Mouse (Mus musculus) gastrocnemius, adult 2 months (tissue): Measurements from ENCODE around the gene Klri2. TPM values are rescaled to one million over a fixed set of nuclear protein-coding genes. Genes with fewer than 3 reads are reported as not detected.
"Not testable (repeated sequence)": the region's sequence is repeated elsewhere in the genome, so short reads cannot be mapped to it uniquely, and the experiment has no call there.

Experiments
- DNase-seq: peaks from one replicate; pipeline ENCODE4 v3.0.0; 2022
- H3K27ac ChIP-seq: fragments of 200-600 bp; 2 replicates; pipeline ENCODE4 v1.8.1; 2022; ENCODE audit warnings: mild to moderate bottlenecking
- H3K4me3 ChIP-seq: fragments of 200-600 bp; 2 replicates; pipeline ENCODE4 v1.8.1; 2022; ENCODE audit warnings: mild to moderate bottlenecking, moderate library complexity
- CTCF ChIP-seq: fragments of 200-600 bp; IDR thresholded peaks from 2 replicates; pipeline ENCODE4 v1.8.1; 2022; ENCODE audit warnings: antibody characterized with exemption, mild to moderate bottlenecking, moderate library complexity
- intact Hi-C: fragments of 180-260 bp; cut with DNase I; formaldehyde crosslinking; loops from one replicate; pipeline ENCODE4 v1.15.1; 2025
- long read RNA-seq, 2 experiments: library from polyadenylated mRNA; stranded (forward); transcript quantifications; one replicate each; pipeline ENCODE4 v2.0.0; 2021
- microRNA-seq: library from miRNA; unstranded; fragments of <30 nt; microRNA quantifications from one replicate; pipeline ENCODE4 v1.2.0, GENCODE M21; 2021
- total RNA-seq, 2 experiments: library from RNA; stranded (reverse); gene quantifications; 2 replicates each; pipeline ENCODE4 v1.2.3; 2021

Klri2 gene
- not detected for total RNA-seq
- long read RNA-seq, experiment 1 = 0 reads
- long read RNA-seq, experiment 2 = 0 reads

DNA sequence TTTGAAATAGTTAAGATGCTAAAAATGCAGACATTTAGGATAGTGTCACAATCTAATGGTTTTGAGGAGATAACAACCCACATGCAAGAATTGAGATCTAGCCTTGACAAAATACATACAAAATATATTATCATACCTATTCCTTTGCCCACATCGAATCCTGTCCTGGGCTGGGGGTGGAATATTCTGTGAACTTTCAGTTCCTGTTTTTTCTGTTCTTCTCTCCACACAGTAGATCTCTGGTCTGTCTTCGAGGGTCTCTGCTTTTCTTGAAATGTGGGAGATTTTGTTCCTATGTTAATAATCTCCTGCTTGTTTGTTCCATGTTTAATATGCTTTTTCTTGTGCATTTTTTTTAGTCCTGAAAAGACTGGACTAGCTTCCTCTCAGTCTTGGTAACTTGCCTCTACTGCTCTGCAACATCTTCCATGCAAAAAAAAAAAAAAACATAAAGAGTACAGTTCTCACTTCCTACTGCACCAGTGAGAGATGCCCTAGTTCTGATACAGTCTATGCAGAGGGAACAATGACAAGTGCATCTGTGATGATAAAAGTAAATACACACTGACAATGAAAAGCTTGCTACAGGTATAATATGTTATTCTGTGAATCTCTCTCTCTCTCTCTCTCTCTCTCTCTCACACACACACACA, at the start of gene Klri2:
TSS of gene Klri2 (minus strand) at position 416 of the 653 bp plus-strand sequence.
- Histone ChIP-seq H3K4me3 (no peak within 1 kb of the TSS), H3K27ac (no peak within 1 kb of the TSS)
- DNase-seq = no peak
- intact Hi-C loops = no loop called here
- TF ChIP-seq CTCF = no peak

DNA sequence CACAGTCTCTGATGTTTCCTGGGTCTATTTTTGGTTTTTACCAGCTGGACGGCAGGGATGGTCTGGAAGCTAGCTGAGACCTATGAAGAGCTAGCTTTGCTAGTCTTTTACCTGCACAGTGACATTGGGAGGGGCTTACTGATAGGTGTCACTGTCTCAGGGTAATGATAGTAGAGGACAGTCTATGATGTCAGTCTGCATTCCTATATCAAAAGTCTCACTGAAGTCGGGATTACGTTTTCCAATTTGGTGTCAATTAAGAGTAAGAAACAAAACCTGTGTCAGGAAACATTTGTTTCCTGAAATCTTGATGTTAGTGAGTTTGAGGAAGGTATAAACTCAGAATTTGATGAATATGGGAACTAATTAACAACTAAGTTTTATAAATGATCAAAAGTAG, 43.9 kb upstream of the Klri2 start, which contains the start of gene Gm156:
TSS of gene Gm156 (minus strand) at position 101 of the 400 bp plus-strand sequence.
- not testable (repeated sequence) for H3K27ac ChIP-seq, H3K4me3 ChIP-seq, DNase-seq
- intact Hi-C loops = loop anchor here (2.0 kb wide), 1 partner anchor 37 kb away; no protein-coding TSS in a partner anchor

DNA sequence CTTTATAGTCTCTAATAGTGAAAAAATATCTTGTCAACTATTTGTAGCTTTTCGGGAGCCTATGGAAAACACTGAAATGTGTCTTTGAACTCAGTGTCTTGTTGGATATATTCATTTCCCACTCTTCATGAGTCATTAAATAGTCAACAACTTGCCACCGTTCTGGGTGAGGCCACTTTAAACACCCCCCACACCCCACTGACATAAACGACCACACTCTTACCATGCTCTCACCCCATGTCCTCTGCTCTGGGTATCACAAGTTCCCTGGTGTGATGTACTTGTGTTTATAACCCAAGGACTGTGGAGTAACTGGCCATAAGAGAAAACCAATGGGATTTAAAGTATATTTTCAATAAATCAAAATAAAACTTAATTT, 7.4 kb upstream of the Klri2 start:
- Histone ChIP-seq H3K4me3 (no peak overlapping the region), H3K27ac (no peak overlapping the region)
- intact Hi-C loops = no loop called here
- no peak for DNase-seq
- no peak for TF ChIP-seq CTCF

DNA sequence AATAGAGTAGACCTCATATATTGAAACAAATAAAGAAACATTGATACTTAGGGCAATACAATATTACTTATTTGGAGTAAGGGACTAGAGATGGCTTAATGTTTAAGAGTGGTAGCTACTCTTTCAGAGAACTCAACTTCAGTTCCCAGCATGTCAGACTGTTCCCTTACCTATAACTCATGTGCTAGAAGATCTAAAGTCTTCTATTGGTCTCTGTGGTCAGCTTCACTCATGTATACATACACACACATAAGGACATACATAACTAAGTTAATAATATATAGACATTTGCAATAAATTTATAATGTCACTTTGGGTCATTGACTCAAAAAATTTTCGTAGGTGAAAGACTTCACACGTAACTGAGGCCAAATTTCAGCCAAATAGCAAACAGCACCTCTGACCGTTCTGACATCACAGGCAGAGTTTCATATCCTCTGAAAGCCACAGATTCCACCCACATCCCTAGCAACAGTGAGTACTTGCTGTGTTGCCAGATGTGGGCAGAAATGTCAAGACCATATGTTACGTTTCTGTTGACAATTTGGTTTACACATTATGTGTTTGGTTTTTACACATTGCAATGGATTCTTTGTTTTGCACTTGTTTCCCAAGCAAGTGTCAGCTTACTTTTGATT, 6.9 kb upstream of the Klri2 start:
- TF ChIP-seq CTCF = no peak
- intact Hi-C loops = no loop called here
- no peak overlapping the region for H3K4me3 ChIP-seq
- DNase-seq = no peak
- no peak overlapping the region for H3K27ac ChIP-seq

DNA sequence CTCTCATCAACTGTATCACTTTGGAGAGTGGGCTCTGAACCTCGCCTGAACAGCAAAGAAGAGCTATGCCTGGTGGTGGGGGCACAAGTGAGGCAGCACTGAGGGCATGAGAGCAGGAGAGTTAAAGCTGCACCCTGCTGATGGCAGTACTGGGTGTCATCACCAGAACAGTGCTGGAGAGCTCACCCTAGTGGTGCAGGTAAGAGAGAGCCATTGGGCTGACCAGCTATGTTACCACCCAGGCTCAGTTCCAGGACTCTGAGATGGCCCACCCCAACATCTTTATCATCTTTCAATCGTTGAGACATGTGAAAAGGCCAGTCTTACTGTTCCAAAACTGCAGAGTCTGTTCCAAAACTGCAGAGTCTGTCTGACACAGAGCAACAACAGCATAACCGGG, 5.9 kb upstream of the Klri2 start:
- intact Hi-C loops = no loop called here
- Histone ChIP-seq H3K27ac (no peak overlapping the region), H3K4me3 (no peak overlapping the region)
- no peak for DNase-seq
- TF ChIP-seq CTCF = no peak

DNA sequence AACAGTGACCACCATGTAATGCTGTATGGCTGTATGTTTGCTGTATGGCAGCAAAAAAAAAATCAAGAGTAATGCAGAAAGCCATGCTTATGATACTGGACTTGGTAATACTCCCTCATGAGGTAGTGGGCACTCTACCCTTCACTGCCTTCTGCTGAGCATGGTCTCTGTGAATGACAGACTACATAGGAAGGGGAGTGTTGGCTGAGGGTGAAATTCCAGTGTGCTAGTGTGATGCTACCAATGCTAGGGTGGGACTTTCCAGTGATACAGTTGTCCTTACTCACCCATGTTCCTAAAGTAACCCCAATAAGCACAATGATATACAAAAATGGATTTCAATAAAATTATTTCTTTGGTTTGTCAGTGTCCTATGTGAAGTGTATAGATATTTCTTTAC, 3.9 kb downstream of the Klri2 start:
- intact Hi-C loops = no loop called here
- no peak for DNase-seq
- Histone ChIP-seq H3K27ac (no peak overlapping the region), H3K4me3 (no peak overlapping the region)
- TF ChIP-seq CTCF = no peak

DNA sequence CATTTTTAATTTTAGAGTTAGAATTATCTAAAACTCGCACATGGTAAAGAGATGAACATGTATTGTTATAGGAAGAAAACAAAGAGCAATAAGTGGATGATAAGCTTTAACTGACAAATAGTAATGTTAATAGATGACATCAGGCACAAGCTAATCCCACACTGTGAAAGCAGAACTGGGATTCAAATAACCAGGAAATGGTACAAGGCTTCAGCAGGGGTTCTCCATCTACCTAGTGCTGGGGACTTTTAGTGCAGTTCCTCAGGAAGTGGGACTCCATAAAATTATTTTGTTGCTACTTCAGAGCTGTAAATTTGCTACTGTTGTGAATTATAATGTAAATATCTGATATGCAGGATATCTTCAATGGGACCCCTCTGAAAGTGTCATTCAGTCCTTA, 13.0 kb downstream of the Klri2 start:
- DNase-seq = no peak
- no peak overlapping the region for H3K4me3 ChIP-seq
- no peak overlapping the region for H3K27ac ChIP-seq
- intact Hi-C loops = no loop called here
- TF ChIP-seq CTCF = no peak

DNA sequence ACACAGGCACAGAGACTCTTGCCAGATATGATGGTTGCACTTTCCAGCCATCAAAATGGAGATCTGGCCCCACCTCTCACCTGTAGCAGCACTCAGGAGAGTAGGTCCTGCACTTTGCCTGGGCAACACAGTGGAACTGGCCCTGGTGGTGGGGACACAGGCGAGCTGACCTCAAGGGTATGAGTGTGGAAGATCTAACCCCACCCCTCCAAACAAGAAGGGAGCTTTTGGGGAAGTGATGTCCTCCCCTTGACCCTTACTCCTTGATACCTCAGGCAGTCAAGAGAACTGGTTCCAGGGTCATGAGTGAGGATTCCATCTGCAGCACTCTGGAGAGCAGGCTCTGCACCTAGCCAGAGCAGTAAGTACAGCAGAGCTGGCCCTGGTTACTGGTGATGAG, 18.9 kb downstream of the Klri2 start:
- no peak for TF ChIP-seq CTCF
- no peak overlapping the region for H3K27ac ChIP-seq
- no peak overlapping the region for H3K4me3 ChIP-seq
- no peak for DNase-seq
- intact Hi-C loops = no loop called here

DNA sequence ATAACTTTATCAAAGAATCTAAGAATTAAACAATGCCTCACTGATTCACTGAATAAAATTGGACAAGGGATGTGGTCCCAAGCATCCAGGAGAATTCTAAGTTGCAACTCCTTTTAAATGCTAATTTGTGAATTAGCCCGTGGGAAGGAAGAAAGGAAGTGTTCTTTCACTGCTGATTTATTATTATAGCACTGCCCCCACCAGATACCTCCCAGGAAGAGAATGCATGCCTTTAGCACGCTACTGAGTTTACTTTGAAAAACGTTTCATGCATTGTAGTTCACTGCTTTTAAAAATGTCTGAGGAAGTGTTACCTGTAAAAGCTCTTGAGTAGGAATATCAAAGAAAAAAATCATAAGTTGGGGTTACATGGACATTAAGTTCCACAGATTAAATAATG, 19.8 kb downstream of the Klri2 start:
- TF ChIP-seq CTCF = no peak
- H3K4me3 ChIP-seq = no peak overlapping the region
- intact Hi-C loops = no loop called here

DNA sequence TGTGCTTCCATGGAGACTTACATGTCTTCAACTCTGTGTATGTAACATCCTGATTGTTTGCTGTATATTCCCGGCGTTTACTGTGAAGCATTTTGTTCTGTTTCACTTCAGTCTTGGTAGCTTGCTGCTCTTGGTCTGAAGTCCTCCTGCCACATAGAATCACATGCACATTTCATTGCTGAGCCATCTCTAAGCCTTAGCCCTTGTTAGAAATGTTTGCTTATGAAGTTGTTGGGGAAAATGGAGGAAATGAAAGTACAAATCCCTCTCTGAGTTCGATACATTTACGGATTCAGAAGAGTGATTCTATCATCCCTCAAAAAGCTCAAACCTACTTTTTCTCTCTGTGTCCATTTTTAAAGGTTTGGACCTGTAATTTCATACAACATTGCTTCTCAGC, 23.3 kb downstream of the Klri2 start, which contains the start of gene Klri1:
TSS of gene Klri1 (minus strand) at position 101 of the 400 bp plus-strand sequence.
- TF ChIP-seq CTCF = no peak
- Histone ChIP-seq H3K27ac (no peak within 1 kb of the TSS), H3K4me3 (no peak within 1 kb of the TSS)
- intact Hi-C loops = no loop called here
- DNase-seq = no peak

More for the DNA sequence above, 19.8 kb downstream of the Klri2 start:
- no peak overlapping the region for H3K27ac ChIP-seq
- no peak for DNase-seq

DNA sequence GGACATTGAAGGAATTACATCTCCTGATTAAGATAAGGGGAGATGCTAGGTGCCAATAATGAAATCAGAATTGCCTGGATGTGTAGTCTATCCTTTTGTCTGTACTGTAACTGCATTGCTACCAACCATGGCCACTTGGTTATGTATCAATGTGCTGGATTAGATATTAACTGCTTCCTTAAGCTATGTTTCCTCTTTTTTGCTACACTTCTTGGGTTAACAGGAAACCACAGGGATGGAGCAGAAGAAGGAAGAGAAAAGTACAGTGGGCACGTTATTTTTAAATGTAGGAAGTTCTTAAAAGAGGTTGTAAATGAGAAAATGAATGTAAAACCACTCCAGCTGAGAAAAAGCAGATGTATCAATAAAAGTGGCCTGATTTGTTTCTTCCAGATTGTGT, 26.7 kb downstream of the Klri2 start:
- H3K4me3 ChIP-seq = no peak overlapping the region
- DNase-seq = no peak
- intact Hi-C loops = no loop called here
- no peak overlapping the region for H3K27ac ChIP-seq
- TF ChIP-seq CTCF = no peak

DNA sequence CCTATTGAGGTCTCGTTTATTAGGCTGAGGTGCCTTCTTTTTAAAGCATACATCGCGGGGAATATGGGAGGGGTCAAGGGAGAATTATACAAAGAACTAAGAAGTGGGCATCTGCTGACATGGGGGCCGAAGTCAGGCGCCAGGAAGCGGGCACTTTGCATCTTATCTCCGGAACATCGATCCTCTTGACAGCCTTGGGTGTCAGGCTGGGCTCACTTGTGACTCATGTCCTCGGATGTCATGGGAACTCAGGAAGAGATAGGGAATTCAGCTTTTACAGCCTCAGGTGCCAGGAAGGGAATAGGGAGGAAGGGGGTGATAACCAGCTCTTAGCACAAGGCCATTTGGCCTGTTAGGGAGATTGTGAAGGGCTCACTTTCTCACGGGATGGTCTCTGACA, 48.8 kb downstream of the Klri2 start:
- H3K27ac ChIP-seq, intact Hi-C loops, DNase-seq, H3K4me3 ChIP-seq: not testable (repeated sequence)

DNA sequence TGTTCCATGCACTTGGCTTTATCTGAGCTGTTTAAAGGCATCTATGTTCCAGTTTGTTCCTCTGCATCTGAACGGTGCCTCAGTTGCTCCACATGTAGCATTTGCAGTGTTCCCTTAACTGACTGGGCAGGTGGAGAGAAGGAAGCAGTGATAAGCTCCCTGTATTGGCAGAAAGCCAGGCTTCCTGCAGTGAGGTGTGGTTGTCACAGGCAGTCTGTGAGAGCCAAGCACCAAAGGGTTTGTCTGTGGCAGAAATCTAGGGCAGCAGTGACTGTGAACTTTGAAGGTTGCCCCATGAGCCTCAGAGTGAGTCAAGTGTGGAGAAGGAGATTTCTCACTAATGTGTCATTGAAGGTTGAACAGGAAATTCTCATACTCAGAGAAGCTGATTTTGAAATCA, 59.9 kb downstream of the Klri2 start:
- no peak for TF ChIP-seq CTCF
- Histone ChIP-seq H3K4me3 (no peak overlapping the region), H3K27ac (no peak overlapping the region)
- intact Hi-C loops = no loop called here
- no peak for DNase-seq

Small RNAs within 50 kb of the gene (microRNA-seq; reads per million reads assigned to microRNA genes)
- not detected for gene Mir680-1

Other genes with a start within 250 kb of the Klri2 start
- not detected for gene Olr1, start 233.3 kb downstream of the Klri2 start, total RNA-seq
- gene Tmem52b, start 227.9 kb downstream of the Klri2 start, total RNA-seq = not detected
- 10 to 100 TPM; 64.0 to 81.6 TPM for gene Gabarapl1, start 207.3 kb downstream of the Klri2 start, total RNA-seq
- gene Klre1, start 162.6 kb downstream of the Klri2 start, total RNA-seq = not detected
- not detected for gene Klrd1, start 148.7 kb downstream of the Klri2 start, total RNA-seq
- not detected for gene Klrk1, start 116.6 kb downstream of the Klri2 start, total RNA-seq
- gene Klrc3, start 97.1 kb downstream of the Klri2 start, total RNA-seq = not detected
- not detected for gene Klrc2, start 79.8 kb downstream of the Klri2 start, total RNA-seq
- gene Klrc1, start 61.5 kb downstream of the Klri2 start, total RNA-seq = not detected
- not detected for gene Klri1, start 23.4 kb downstream of the Klri2 start, total RNA-seq
- gene Gm156, start 43.8 kb upstream of the Klri2 start, total RNA-seq = not detected
- gene Gm17631, start 122.2 kb upstream of the Klri2 start, total RNA-seq = not detected
- gene Klra17, start 136.2 kb upstream of the Klri2 start, total RNA-seq = not detected
- gene Klra5, start 177.2 kb upstream of the Klri2 start, total RNA-seq = not detected